Mouse (Mus musculus) forebrain, embryonic 14.5 days (tissue): ENCODE results near the gene Hdgfl3. TPM values are rescaled to one million over a fixed set of nuclear protein-coding genes. Genes with fewer than 3 reads are reported as not detected.

Experiments used
- ATAC-seq: fragments of 200-750 bp; cut with Nextera tagmentation; 2 replicates; pipeline ENCODE4 v1.8.0; 2017; ENCODE audit warnings: mild to moderate bottlenecking, moderate library complexity
- DNase-seq: peaks from one replicate; pipeline ENCODE4 v3.0.0-alpha.2; 2015; ENCODE audit warnings: low spot score
- H3K27ac ChIP-seq: fragments of 300-500 bp; sonication (generic); 2 replicates; pipeline ENCODE4 v1.5.1; 2014; ENCODE audit warnings: low read depth, mild to moderate bottlenecking, control low read depth, low read length, moderate library complexity
- H3K27me3 ChIP-seq: fragments of 300-500 bp; sonication (generic); replicated peaks from 2 replicates; pipeline ENCODE4 v1.6.1; 2014; ENCODE audit warnings: low read length, control low read depth, mixed read lengths; ENCODE audit not compliant: control insufficient read depth, insufficient read depth
- H3K36me3 ChIP-seq: fragments of 300-500 bp; sonication (generic); 2 replicates; pipeline ENCODE4 v1.6.1; 2014; ENCODE audit warnings: low read length, control low read depth; ENCODE audit not compliant: control insufficient read depth, insufficient read depth
- H3K4me1 ChIP-seq: fragments of 300-500 bp; sonication (generic); 2 replicates; pipeline ENCODE4 v1.6.1; 2014; ENCODE audit warnings: antibody characterized with exemption, low read length, control low read depth; ENCODE audit not compliant: control insufficient read depth, insufficient read depth
- H3K4me2 ChIP-seq: fragments of 300-500 bp; sonication (generic); 2 replicates; pipeline ENCODE4 v1.6.1; 2014; ENCODE audit warnings: mild to moderate bottlenecking, control low read depth, low read length
- H3K4me3 ChIP-seq: fragments of 300-500 bp; sonication (generic); 2 replicates; pipeline ENCODE4 v1.5.1; 2014; ENCODE audit warnings: low read depth, low read length, control low read depth
- H3K9ac ChIP-seq: fragments of 300-500 bp; sonication (generic); 2 replicates; pipeline ENCODE4 v1.6.1; 2014; ENCODE audit warnings: mild to moderate bottlenecking, low read length, control low read depth, moderate library complexity
- H3K9me3 ChIP-seq: fragments of 300-500 bp; sonication (generic); replicated peaks from 2 replicates; pipeline ENCODE4 v1.6.1; 2016; ENCODE audit warnings: low read length, control low read depth, mixed read lengths; ENCODE audit not compliant: control insufficient read depth
- WGBS: fragments of 180-500 bp; shearing (Covaris S2); extraction: QIAGEN DNeasy Blood & Tissue Kit; methylation state at CpG from one replicate; pipeline ENCODE4 v1.1.7; 2014; 5-methylcytosine and 5-hydroxymethylcytosine counted together
- polyA plus RNA-seq: library from polyadenylated mRNA; unstranded; fragments of >200 nt; fragmentation: Nextera tagmentation; extraction: Ambion mirVana; gene quantifications from 2 replicates; pipeline ENCODE4 v1.2.1, GENCODE M21; 2014

Gene Hdgfl3
- polyA plus RNA-seq, 1 experiment from 2014 or later, result 62.3 TPM

GRCm38 (mm10) chr7:81959704-81960103 lies 25.4 kb upstream of the Hdgfl3 start:
- no peak overlapping the region for H3K27ac ChIP-seq
- under 1% methylated on average over 3 of the region's 3 CpGs for WGBS
- ATAC-seq, result peak; percentile 32; the same call in 1 of the 2 replicates
- no peak overlapping the region for H3K4me2 ChIP-seq
- H3K36me3 ChIP-seq, result no peaks in the 10 kb centered on the region
- no peak overlapping the region for H3K4me3 ChIP-seq
- H3K4me1 ChIP-seq, result no peaks in the 10 kb centered on the region
- DNase-seq, result peak; percentile 80
- no peaks in the 10 kb centered on the region for H3K9me3 ChIP-seq
- no peak overlapping the region for H3K9ac ChIP-seq
- no peaks in the 10 kb centered on the region for H3K27me3 ChIP-seq

- Histone ChIP-seq H3K27ac (no peak overlapping the region), H3K4me1 (no peaks in the 10 kb centered on the region), H3K9me3 (no peaks in the 10 kb centered on the region), H3K4me2 (no peak overlapping the region), H3K36me3 (no peaks in the 10 kb centered on the region), H3K9ac (no peak overlapping the region), H3K4me3 (no peak overlapping the region), H3K27me3 (no peaks in the 10 kb centered on the region)
- DNase-seq, result peak; percentile 33
- peak; percentile 37; the same call in 1 of the 2 replicates for ATAC-seq
Measured at GRCm38 (mm10) chr7:81954208-81954846, 20.1 kb upstream of the Hdgfl3 start.

- Histone ChIP-seq H3K27me3 (no peaks in the 10 kb centered on the region), H3K4me2 (no peak overlapping the region), H3K4me1 (no peaks in the 10 kb centered on the region), H3K9me3 (no peaks in the 10 kb centered on the region), H3K36me3 (no peaks in the 10 kb centered on the region), H3K27ac (no peak overlapping the region), H3K9ac (no peak overlapping the region), H3K4me3 (no peak overlapping the region)
- WGBS, result 72% methylated on average over 2 of the region's 2 CpGs
- DNase-seq (no peak), ATAC-seq (no peak)
Measured at GRCm38 (mm10) chr7:81950499-81950898, 16.2 kb upstream of the Hdgfl3 start.

DNA sequence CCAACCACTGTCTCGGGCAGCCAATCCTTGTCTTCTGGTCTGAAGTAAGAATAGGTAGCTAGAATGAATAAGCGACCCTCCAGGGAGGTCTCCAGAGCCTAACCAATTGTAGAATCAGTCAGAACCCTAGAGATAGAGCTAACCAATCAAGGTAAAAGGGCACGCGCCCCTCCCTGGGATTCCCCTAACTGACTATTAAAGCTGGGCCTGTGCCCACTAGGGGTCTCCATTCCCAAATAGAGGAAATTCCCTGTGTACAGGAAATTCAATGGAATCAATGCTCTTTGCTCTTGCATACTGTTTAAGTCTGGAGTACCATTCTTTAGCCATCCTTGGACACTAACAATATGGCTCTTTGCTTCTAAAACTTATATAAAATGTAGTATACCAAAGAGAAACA lies 11.1 kb upstream of the Hdgfl3 start:
- Histone ChIP-seq H3K4me2 (no peak overlapping the region), H3K27me3 (no peaks in the 10 kb centered on the region), H3K4me1 (no peaks in the 10 kb centered on the region), H3K36me3 (no peaks in the 10 kb centered on the region), H3K27ac (no peak overlapping the region), H3K9me3 (no peaks in the 10 kb centered on the region), H3K9ac (no peak overlapping the region), H3K4me3 (no peak overlapping the region)
- WGBS, result 21% methylated on average over 4 of the region's 4 CpGs
- no peak for ATAC-seq
- DNase-seq, result peak; percentile 64

GRCm38 (mm10) chr7:81934806-81935205 lies 533 bp upstream of the Hdgfl3 start:
- Histone ChIP-seq H3K27me3 (no peaks in the 10 kb centered on the region), H3K4me2 (peak overlapping the region; percentile 74)

GRCm38 (mm10) chr7:81933601-81934266 lies 539 bp downstream of the Hdgfl3 start:
- Histone ChIP-seq H3K36me3 (no peaks in the 10 kb centered on the region), H3K27me3 (no peaks in the 10 kb centered on the region), H3K9ac (peak overlapping the region; percentile 98), H3K4me1 (peaks cover 24% of the 10 kb centered on the region), H3K9me3 (no peaks in the 10 kb centered on the region), H3K4me2 (peak overlapping the region; percentile 74), H3K4me3 (peak overlapping the region; percentile 95), H3K27ac (peak overlapping the region; percentile 99)
- under 1% methylated on average over 84 of the region's 103 CpGs for WGBS
- DNase-seq (peak; percentile 75), ATAC-seq (peak; percentile 81)

More at GRCm38 (mm10) chr7:81934806-81935205, 533 bp upstream of the Hdgfl3 start:
- Histone ChIP-seq H3K9me3 (no peaks in the 10 kb centered on the region), H3K4me3 (peak overlapping the region; percentile 95), H3K36me3 (no peaks in the 10 kb centered on the region), H3K4me1 (peaks cover 21% of the 10 kb centered on the region), H3K9ac (peak overlapping the region; percentile 98), H3K27ac (peak overlapping the region; percentile 99)
- DNase-seq (no peak), ATAC-seq (no peak)
- WGBS, result 1% methylated on average over 5 of the region's 5 CpGs

DNA sequence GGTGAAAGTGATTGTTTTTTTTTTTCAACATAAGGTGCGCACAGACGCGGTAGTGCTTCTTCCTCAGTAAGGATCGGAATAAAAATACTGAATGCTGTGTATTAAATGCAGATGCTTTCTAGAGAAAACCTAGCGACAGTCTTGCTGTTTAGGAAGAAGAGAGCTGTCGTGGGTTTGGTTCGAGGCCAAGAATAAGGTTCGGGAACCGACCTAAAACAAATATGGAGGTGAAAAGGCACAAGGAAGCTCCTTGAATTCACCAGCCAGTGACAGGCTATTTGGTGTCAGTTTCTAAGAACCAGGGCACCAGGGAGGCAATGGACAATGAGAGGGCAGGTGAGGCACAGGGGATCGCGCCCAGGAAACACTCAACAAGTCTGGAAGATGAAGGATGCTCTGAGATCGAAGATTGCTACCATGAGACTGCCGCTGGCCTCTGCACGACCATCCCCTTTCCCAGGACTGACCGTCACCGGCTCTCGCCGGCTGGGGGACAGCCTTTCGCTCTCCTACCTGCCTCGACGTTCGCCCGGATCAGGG lies 1.1 kb downstream of the Hdgfl3 start:
- peak overlapping the region; percentile 98 for H3K9ac ChIP-seq
- H3K36me3 ChIP-seq, result no peaks in the 10 kb centered on the region
- peaks cover 24% of the 10 kb centered on the region for H3K4me1 ChIP-seq
- peak overlapping the region; percentile 95 for H3K4me3 ChIP-seq
- WGBS, result 4% methylated on average over 23 of the region's 23 CpGs
- DNase-seq (peak; percentile 25), ATAC-seq (peak; percentile 30)
- peak overlapping the region; percentile 74 for H3K4me2 ChIP-seq
- peak overlapping the region; percentile 99 for H3K27ac ChIP-seq
- no peaks in the 10 kb centered on the region for H3K27me3 ChIP-seq
- H3K9me3 ChIP-seq, result no peaks in the 10 kb centered on the region

DNA sequence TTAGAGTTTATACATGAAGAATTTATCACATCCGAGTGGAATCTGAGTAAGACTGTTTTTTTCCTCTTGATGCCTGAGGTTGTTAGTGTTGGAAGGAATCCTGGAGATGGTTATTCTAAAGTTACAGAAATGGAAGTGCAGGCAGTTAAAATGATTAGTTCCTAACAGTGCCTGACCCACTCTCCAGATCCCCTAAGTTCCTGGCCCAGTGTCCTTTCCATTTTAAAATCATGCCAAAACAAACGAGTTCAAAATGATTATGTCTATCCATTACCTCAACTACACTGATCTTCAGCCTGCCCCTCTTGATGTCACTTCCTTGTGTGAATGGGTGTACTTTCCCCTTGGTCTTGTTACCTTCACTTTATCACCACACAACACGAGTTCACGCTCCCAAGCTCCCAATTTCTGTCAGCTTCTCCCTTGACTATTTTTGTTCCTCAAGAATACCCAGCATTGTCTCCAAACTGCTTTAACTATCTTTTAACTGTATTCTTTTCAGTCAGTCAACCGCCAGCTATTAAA lies 1.7 kb downstream of the Hdgfl3 start:
- Histone ChIP-seq H3K4me1 (peaks cover 25% of the 10 kb centered on the region), H3K27me3 (no peaks in the 10 kb centered on the region), H3K9ac (peak overlapping the region; percentile 98), H3K27ac (no peak overlapping the region), H3K36me3 (no peaks in the 10 kb centered on the region), H3K9me3 (no peaks in the 10 kb centered on the region), H3K4me2 (peak overlapping the region; percentile 74), H3K4me3 (peak overlapping the region; percentile 95)
- ATAC-seq (no peak), DNase-seq (peak; percentile 14)
- WGBS, result 22% methylated on average over 5 of the region's 5 CpGs

GRCm38 (mm10) chr7:81928998-81929397 lies 5.3 kb downstream of the Hdgfl3 start:
- Histone ChIP-seq H3K27ac (no peak overlapping the region), H3K4me1 (peaks cover 26% of the 10 kb centered on the region), H3K27me3 (no peaks in the 10 kb centered on the region), H3K4me3 (no peak overlapping the region), H3K36me3 (no peaks in the 10 kb centered on the region), H3K9ac (no peak overlapping the region), H3K4me2 (no peak overlapping the region), H3K9me3 (no peaks in the 10 kb centered on the region)
- WGBS, result 80% methylated on average over 7 of the region's 7 CpGs
- no peak for DNase-seq
- no peak for ATAC-seq
